Mouse (Mus musculus): ENCODE measurements around the gene Rnf182.

Gene Rnf182

DNA sequence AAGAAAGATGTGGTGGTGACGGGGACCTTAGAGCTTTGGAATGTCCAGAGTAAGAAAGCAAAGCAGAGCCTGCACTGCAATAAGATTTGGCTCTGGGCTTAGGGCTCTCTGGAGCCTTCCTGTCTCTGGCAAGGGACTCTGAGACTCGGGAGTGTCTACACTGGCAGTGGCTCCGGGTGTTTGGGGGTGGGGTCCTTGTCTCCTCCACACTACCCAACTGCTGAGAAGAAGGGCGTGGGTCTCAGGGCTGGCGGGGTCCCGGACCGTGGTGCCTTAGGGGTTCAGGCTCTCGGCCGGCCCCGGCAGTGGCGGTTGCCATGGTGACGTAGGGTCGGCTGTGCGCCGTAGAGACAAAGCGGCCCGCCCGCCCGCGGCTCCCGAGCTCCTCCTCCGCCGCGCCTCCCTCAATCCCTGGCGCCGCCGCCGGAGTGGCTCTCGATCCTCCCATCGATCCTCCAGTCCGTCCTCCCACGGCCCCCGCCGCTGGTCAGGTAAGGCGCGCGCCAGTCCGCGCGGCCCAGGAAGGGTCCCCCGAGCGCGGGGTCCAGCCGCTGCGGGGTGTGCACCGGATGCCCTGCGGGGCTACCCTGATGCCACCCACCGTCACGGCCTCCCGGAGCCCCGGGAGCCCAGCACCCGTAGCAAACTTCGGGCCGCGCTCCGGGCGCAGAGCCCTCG, at the start of gene Rnf182:
Gene Rnf182 (plus strand): TSS at position 134 of the 678 bp plus-strand sequence.
- DNase-seq, result peak; percentile 16 to 26

DNA sequence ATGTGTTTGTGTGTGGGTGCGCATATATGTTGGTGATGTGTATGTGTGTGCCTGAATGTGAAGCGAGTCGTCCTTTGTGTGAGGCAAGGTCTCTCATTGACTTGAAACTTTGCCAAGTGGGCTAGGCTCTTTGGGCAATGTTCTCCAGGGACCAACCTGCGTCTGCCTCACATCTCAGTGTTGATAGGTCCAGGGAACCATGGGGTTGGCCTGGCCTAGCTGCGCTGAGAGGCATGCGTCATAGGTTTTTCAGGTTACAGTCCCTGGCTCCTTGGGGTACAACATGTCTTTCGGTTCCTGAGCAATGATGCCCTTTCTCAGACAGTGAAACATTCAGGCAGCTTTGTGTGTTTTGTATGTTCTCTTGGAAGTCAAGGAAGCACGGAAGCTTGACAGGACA, 49.3 kb upstream of the Rnf182 start:
- DNase-seq, result no peak

- DNase-seq, result no peak
These were observed 48.2 kb upstream of the Rnf182 start for GRCm38 (mm10) chr13:43567141-43567891.

GRCm38 (mm10) chr13:43573979-43574378, 41.5 kb upstream of the Rnf182 start:
- DNase-seq, result no peak

GRCm38 (mm10) chr13:43575431-43575830, 40.1 kb upstream of the Rnf182 start:
- DNase-seq, result no peak

GRCm38 (mm10) chr13:43577254-43577653, 38.3 kb upstream of the Rnf182 start:
- DNase-seq, result no peak

GRCm38 (mm10) chr13:43577766-43578165, 37.7 kb upstream of the Rnf182 start:
- DNase-seq, result no peak

GRCm38 (mm10) chr13:43579740-43580139, 35.8 kb upstream of the Rnf182 start:
- DNase-seq, result peak; percentile 11 to 14

- no peak for DNase-seq
These were observed 34.8 kb upstream of the Rnf182 start for GRCm38 (mm10) chr13:43580661-43581060.

DNA sequence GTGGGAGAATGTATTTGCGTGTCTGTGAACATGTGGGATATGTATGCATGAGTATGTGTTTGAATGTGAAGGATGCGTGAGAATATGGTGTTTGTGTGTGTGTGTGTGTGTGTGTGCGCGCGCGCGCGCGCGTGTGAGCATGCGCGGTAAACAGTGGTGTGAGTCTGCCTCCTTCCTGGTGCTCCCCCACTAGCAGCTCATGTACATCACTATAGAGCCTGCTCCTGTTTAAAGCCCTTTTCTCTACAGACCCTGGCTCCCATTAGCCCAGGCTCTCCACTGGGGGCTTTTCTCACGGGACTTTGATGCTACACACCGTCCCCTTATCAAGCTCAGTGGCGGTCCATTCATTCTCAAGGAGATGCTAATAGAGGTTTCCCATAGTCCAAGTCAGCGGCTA, 32.5 kb upstream of the Rnf182 start:
- DNase-seq, result no peak

GRCm38 (mm10) chr13:43583504-43583903, 32.0 kb upstream of the Rnf182 start:
- no peak for DNase-seq

GRCm38 (mm10) chr13:43585335-43585734, 30.2 kb upstream of the Rnf182 start:
- DNase-seq, result no peak

DNA sequence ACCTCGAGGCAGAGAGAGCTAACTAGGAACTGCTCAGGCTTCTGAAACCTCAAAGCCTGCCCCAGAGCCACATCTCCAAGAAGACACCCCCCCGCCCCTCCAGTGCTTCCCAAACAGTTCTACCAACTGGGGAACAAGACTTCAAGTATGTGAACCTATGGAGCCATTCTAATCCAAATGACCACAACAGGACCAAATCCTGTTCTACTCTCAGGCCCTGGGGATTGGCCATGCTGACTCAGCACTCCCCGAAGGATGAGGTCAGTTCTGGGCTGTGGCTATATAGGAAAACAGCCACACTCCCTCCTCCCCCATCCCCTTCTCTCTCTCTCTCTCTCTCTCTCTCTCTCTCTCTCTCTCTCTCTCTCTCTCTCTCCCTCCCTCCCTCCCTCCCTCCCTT, 28.5 kb upstream of the Rnf182 start:
- no peak for DNase-seq

GRCm38 (mm10) chr13:43587844-43588840, 27.4 kb upstream of the Rnf182 start:
- no peak for DNase-seq

- DNase-seq, result no peak
These were observed 23.5 kb upstream of the Rnf182 start for GRCm38 (mm10) chr13:43591828-43592680.

- no peak for DNase-seq
These were observed 22.8 kb upstream of the Rnf182 start for GRCm38 (mm10) chr13:43592681-43593068.

- peak in 1 of 2 experiments; percentile 11 for DNase-seq
These were observed 19.6 kb upstream of the Rnf182 start for GRCm38 (mm10) chr13:43595896-43596295.

GRCm38 (mm10) chr13:43600967-43601366, 14.5 kb upstream of the Rnf182 start:
- no peak for DNase-seq

- no peak for DNase-seq
These were observed 13.1 kb upstream of the Rnf182 start for GRCm38 (mm10) chr13:43602440-43602839.

GRCm38 (mm10) chr13:43603042-43603441, 12.5 kb upstream of the Rnf182 start:
- DNase-seq, result no peak

DNA sequence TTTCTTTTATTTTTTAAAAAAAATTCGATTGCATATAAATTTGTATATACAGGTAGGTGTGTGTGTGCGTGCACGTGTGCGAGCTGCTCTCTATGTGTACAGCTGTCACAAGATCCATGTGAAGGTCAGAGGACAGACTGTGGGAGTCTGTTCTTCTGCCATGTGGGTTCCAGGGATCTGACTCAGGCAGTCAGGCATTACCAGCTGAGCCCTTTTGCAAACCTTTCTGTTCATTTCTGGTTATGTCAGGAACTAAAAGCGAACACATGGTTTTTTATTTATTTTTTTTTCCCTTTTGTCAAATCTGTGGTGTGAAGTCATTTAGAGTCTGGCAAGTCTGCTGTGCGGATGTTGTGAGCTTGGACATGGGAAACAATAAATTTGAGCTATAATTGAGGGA, 6.7 kb upstream of the Rnf182 start:
- no peak for DNase-seq

DNA sequence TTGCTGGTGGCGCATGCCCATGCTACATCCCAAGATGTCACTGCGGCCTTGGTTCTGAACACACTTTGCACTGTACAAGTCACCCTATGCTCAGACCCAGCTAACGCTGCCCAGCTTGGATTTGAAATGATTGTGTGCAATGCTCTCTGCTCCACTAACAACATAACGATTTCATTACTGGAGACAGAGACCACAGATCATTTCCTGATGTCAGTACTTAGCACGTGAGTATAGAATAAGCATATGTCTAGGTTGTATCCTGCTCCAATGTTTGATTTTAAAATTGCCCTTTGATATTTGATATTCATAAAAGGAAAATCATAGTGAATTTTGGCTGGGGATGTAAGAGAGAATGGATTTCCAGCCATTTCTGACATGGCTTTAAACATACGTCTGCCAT, 3.5 kb upstream of the Rnf182 start:
- DNase-seq, result no peak

Data from thymus, adult 18-20 months (tissue).